Mouse (Mus musculus) v-Abl transformed pro-B cells (cell line): ENCODE results near the gene Alg5.

ENCODE experiments used
- in situ Hi-C, 2 experiments: fragments of 400-800 bp; cut with MboI; formaldehyde crosslinking; loops; one replicate each; pipeline ENCODE4 v1.15.1; 2025; ENCODE audit not compliant: unreplicated experiment in 2 of 2

The Alg5 gene

DNA sequence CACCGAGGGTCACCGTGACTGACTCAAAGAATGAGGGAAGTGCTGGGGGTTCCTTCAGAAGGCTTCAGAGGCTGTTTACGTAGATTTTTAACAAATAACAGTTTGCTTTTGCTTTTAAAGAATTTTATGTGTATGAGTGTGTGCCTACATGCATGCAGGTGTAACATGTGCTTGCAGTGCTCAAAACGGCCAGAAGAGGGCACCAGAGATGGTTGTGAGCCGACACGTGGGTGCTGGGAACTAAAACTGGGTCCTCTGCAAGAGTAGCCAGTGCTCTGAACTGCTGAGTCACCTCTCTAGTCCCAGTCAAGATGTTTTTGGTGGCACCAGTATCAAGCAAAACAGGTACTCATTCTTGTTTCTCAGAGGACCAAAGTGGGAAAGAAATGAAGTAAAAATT lies 38.3 kb downstream of the Alg5 start:
- in situ Hi-C loops, result no loop called here

DNA sequence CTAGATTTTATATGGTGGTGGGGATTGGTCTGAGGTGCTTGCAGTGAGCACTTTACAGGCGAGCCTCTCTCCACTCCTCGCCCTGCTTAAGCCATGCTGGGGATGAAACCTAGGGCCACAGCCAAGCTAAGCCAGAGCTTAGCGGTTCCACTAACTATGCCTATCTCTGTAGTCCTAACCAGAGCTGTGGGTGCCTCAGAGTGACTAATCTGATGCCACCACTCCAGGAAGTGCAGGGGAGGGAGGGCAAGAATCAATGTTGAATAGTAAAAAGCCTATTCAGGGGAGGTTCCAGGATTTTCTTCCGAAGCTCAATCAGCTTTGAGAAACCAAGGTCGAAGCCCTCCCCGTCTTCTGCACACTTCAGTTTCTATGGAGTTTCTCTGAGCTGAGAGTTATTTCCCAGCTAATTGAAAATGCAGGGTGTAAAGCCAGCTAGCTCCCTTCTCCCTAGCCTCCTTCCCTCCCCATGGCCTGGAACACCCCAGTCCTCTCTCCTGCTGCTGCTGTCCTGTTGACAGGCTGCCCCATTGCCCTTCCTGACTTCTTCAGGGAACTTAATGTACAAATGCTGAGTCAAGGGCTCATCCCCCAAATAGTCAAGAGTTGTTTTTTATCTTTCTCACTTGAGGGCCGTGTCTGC lies 40.8 kb downstream of the Alg5 start:
- in situ Hi-C loops, result no loop called here

DNA sequence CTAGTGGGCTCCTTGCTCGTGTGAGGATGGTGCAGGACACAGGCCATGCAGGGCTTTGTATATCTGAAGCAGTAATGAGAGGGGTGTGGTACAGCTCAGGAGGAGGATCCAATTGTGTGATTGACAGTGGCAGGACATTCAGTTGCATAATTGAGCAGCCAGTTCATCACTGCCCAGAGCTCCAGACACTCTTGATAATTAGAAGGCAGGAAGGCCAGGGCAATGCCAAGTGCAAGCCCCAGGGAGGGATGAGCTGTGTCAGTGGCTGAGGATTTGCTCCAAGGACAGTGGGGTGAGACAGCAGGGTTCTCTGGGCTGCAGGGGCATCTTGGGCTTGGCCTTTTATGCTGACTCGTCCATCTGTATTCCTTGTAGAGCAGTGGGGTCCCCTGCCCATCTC lies 55.3 kb downstream of the Alg5 start:
- in situ Hi-C loops, result no loop called here

DNA sequence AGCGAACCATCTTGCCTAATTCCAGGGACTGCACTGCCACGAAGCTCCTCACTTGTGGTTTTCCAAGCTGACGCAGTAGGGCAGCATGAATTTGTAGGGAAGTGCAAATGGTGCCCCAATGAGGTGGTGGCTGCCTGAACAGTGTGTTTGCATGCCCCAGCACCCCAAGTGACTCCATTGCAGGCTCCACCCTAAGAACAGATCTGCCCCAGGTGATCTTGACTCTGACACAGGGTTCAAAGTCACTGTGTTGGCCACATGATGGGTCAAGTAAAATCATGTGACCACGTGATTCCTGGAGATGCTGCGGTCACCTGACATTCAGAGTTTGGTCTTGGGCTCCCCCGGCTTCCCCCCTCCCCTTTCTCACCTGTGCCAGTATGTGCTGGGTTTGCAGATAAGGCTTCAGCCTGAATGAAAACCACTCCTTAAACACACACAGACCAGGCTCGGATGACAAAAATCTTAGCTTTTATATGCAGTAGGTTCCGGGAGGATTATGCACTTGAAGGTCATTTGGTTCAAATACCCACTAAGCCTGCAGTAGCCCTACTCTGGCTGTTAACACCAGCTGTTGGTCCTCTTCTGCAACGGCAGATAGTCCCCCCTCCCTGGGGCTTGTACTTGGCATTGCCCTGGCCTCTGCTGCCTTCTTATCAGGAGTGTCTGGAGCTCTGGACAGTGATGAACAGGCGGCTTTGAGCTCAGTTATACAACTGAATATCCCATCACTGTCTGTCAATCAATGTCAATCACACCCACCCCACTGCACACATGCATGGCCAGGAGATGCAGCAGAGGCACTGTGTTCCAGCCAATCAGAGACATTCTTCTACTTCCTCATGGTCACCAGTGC lies 56.7 kb downstream of the Alg5 start:
- in situ Hi-C loops, result no loop called here

DNA sequence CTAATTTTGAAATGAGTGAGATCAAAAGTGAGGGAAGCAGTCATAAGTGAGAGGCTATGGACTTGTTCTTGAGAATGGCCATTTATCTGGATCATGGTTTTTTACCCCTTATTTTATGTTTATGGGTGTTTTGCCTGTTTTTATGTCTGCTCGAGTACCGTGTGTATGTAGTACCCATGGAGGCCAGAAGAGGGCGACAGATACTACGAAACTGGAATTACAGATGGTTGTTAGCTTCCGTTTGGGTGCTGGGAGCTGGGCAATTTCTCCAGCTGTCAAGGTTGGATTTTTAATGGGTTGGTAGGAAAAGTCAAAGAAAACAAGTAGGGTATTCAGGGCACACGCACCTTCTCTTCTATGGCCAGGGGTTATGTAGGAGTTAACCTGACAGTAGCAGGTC lies 58.4 kb downstream of the Alg5 start:
- in situ Hi-C loops, result no loop called here

DNA sequence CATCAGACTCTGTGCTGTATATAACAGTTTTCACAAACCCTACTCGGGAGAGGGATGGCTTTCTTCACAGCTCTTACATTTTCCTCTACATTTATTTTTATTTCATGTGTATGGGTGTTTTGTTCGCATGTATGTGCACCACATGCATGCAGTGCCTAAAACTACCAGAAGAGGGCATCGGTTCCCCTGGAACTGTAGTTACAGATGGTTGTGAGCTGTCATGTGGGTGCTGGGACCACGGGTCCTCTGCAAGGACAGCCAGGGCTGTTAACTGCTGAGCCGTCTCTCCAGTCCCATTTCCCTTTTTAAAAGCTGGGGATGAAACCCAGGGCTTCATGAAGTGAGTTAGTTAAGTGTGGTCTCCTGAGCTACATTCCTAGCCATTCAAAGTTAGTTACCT lies 60.0 kb downstream of the Alg5 start:
- in situ Hi-C loops, result no loop called here

DNA sequence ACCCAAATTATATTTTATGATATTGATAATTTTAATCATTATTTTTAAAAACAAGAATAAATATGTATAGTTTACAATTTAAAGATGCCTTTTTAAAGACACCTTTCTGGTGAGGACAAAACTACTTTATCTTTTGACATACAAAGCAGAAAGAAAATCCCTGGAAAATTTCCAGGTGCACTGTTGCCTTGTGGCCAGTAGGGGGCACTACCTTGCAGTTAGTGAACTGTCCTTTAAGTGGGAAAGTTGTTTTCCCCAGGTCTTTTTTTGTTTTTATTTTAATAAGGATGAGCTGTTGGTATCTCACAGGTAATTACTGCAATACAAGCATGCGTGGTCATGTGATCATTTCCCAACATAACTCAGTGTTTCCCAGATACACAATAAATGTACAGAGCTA lies 60.5 kb downstream of the Alg5 start:
- in situ Hi-C loops, result no loop called here

DNA sequence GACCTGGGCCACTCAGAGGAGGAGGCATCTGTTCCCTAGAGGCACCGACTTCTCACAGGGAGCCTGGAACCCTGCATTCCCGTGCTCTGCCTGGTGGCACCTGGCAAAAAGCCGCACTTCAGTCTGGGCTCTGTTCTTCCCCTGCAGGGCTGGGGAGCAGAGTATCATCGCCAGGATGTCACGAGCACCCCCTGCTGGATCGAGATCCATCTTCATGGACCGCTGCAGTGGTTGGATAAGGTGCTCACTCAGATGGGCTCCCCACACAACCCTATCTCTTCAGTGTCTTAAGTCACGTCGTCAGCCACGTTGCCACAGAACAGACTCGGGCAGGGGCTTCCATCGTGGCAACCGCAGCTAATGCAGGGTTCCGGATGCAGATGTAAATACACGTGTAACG lies 61.9 kb downstream of the Alg5 start:
- in situ Hi-C loops, result no loop called here
